Mouse (Mus musculus) bone marrow, adult 2 months (tissue): ENCODE data around the gene Mtcl1.

ENCODE experiments used
- CTCF ChIP-seq: fragments of 200-500 bp; IDR thresholded peaks from 2 replicates; pipeline ENCODE4 v1.5.1; 2011; ENCODE audit warnings: low read length, control low read depth; ENCODE audit not compliant: control insufficient read depth, insufficient read depth
- POLR2A ChIP-seq: fragments of 200-500 bp; IDR thresholded peaks from 2 replicates; pipeline ENCODE4 v1.6.1; 2011; ENCODE audit warnings: low read depth, mild to moderate bottlenecking, control low read depth, low read length, borderline replicate concordance; ENCODE audit not compliant: control insufficient read depth

GRCm38 (mm10) chr17:66409070-66409605, 40.4 kb downstream of the Mtcl1 start:
- TF ChIP-seq CTCF (no peak), POLR2A (no peak)
